Mouse (Mus musculus) MEL (cell line): ENCODE results near the gene Mrpl51. TPM values are rescaled to one million over a fixed set of nuclear protein-coding genes. Genes with fewer than 3 reads are reported as not detected.

Source experiments
- DNase-seq: peaks from one replicate; pipeline ENCODE4 v3.0.0; 2011; ENCODE audit warnings: low read depth, low spot score
- H3K27ac ChIP-seq: 2 replicates; pipeline ENCODE4 v1.5.1; 2012; ENCODE audit warnings: low read depth, mild to moderate bottlenecking, control low read depth, low read length, moderate library complexity; ENCODE audit not compliant: control insufficient read depth
- H3K27me3 ChIP-seq, 2 experiments: fragments of 150-350 bp in 1 of 2; sonication (generic) in 1 of 2; 2 replicates each; pipeline ENCODE4 v1.6.1; 2012; ENCODE audit warnings: low read length in 2 of 2, mild to moderate bottlenecking in 2 of 2, improper control_type of control experiment in 1 of 2, moderate library complexity in 1 of 2; ENCODE audit not compliant: insufficient read depth in 2 of 2, control insufficient read depth in 1 of 2
- H3K36me3 ChIP-seq, 2 experiments: 2 replicates each; pipeline ENCODE4 v1.6.1; 2012 to 2014; ENCODE audit warnings: low read length in 2 of 2, improper control_type of control experiment in 1 of 2, inconsistent platforms in 1 of 2, mild to moderate bottlenecking in 1 of 2; ENCODE audit not compliant: insufficient read depth in 2 of 2, control insufficient read depth in 1 of 2
- H3K4me1 ChIP-seq, 2 experiments: fragments of 150-350 bp in 1 of 2; sonication (generic) in 1 of 2; 2 replicates each; pipeline ENCODE4 v1.6.1; 2012; ENCODE audit warnings: low read length in 2 of 2, improper control_type of control experiment in 1 of 2, mild to moderate bottlenecking in 1 of 2; ENCODE audit not compliant: insufficient read depth in 2 of 2, control insufficient read depth in 1 of 2
- H3K4me3 ChIP-seq, 2 experiments: fragments of 150-350 bp in 1 of 2; sonication (generic) in 1 of 2; 2 replicates each; pipeline ENCODE4 v1.5.1; 2012; ENCODE audit warnings: low read depth in 2 of 2, low read length in 2 of 2, mild to moderate bottlenecking in 2 of 2, moderate library complexity in 2 of 2, control low read depth in 1 of 2, improper control_type of control experiment in 1 of 2; ENCODE audit not compliant: control insufficient read depth in 1 of 2, insufficient read depth in 1 of 2
- H3K79me2 ChIP-seq: 2 replicates; pipeline ENCODE4 v1.6.1; 2012; ENCODE audit warnings: mild to moderate bottlenecking, low read length, moderate library complexity; ENCODE audit not compliant: control insufficient read depth, poor library complexity, insufficient read depth
- H3K9ac ChIP-seq: 2 replicates; pipeline ENCODE4 v1.6.1; 2012; ENCODE audit warnings: low read depth, mild to moderate bottlenecking, control low read depth, low read length, moderate library complexity; ENCODE audit not compliant: control insufficient read depth, poor library complexity, severe bottlenecking
- H3K9me3 ChIP-seq: fragments of 150-350 bp; sonication (generic); replicated peaks from 2 replicates; pipeline ENCODE4 v1.6.1; 2012; ENCODE audit warnings: mild to moderate bottlenecking, low read length, improper control_type of control experiment, moderate library complexity; ENCODE audit not compliant: insufficient read depth
- BHLHE40 ChIP-seq: IDR thresholded peaks from 2 replicates; pipeline ENCODE4 v1.6.1; 2012; ENCODE audit warnings: low read depth, mild to moderate bottlenecking, inconsistent platforms, low read length, improper control_type of control experiment, borderline replicate concordance
- CTCF ChIP-seq, 3 experiments: IDR thresholded peaks in 2 of 3; conservative IDR thresholded peaks in 1 of 3; 2 replicates each; pipeline ENCODE4 v1.5.1; 2011 to 2012; ENCODE audit warnings: low read length in 3 of 3, low read depth in 2 of 3, mild to moderate bottlenecking in 2 of 3, improper control_type of control experiment in 1 of 3, inconsistent platforms in 1 of 3, mixed read lengths in 1 of 3, moderate library complexity in 1 of 3; ENCODE audit not compliant: control insufficient read depth in 1 of 3, insufficient read depth in 1 of 3, poor library complexity in 1 of 3, severe bottlenecking in 1 of 3
- E2F4 ChIP-seq: IDR thresholded peaks from 2 replicates; pipeline ENCODE4 v1.6.1; 2011; ENCODE audit warnings: low read depth, low read length, improper control_type of control experiment, borderline replicate concordance
- EP300 ChIP-seq, 2 experiments: IDR thresholded peaks; 2 replicates each; pipeline ENCODE4 v1.6.1; 2011; ENCODE audit warnings: improper control_type of control experiment in 2 of 2, low read length in 2 of 2, low read depth in 1 of 2, mild to moderate bottlenecking in 1 of 2
- ETS1 ChIP-seq: IDR thresholded peaks from 2 replicates; pipeline ENCODE4 v1.6.1; 2012; ENCODE audit warnings: low read depth, mild to moderate bottlenecking, inconsistent platforms, low read length, improper control_type of control experiment, moderate library complexity
- GABPA ChIP-seq: IDR thresholded peaks from 2 replicates; pipeline ENCODE4 v1.6.1; 2012; ENCODE audit warnings: low read depth, mild to moderate bottlenecking, inconsistent platforms, low read length, improper control_type of control experiment, moderate library complexity
- HCFC1 ChIP-seq: IDR thresholded peaks from 2 replicates; pipeline ENCODE4 v1.6.1; 2012; ENCODE audit warnings: low read depth, mild to moderate bottlenecking, inconsistent platforms, low read length, improper control_type of control experiment, moderate library complexity
- JUND ChIP-seq: IDR thresholded peaks from 2 replicates; pipeline ENCODE4 v1.6.1; 2011; ENCODE audit warnings: low read depth, mild to moderate bottlenecking, improper control_type of control experiment, low read length
- KAT2A ChIP-seq: conservative IDR thresholded peaks from 2 replicates; pipeline ENCODE4 v1.6.1; 2012; ENCODE audit warnings: low read depth, low read length, improper control_type of control experiment, inconsistent platforms
- MAFK ChIP-seq: IDR thresholded peaks from 2 replicates; pipeline ENCODE4 v1.6.1; 2011; ENCODE audit warnings: low read depth, mild to moderate bottlenecking, low read length, improper control_type of control experiment, borderline replicate concordance
- MAX ChIP-seq: IDR thresholded peaks from 2 replicates; pipeline ENCODE4 v1.6.1; 2011; ENCODE audit warnings: low read length, improper control_type of control experiment
- MEF2A ChIP-seq: IDR thresholded peaks from 2 replicates; pipeline ENCODE4 v1.6.1; 2014; ENCODE audit warnings: low read depth, mild to moderate bottlenecking, inconsistent platforms, low read length, improper control_type of control experiment; ENCODE audit not compliant: poor library complexity, insufficient replicate concordance, severe bottlenecking; ENCODE audit errors: extremely low read depth
- MXI1 ChIP-seq: IDR thresholded peaks from 2 replicates; pipeline ENCODE4 v1.6.1; 2011; ENCODE audit warnings: mild to moderate bottlenecking, low read depth, low read length, improper control_type of control experiment
- MYB ChIP-seq: IDR thresholded peaks from 2 replicates; pipeline ENCODE4 v1.6.1; 2011; ENCODE audit warnings: mild to moderate bottlenecking, low read depth, low read length, improper control_type of control experiment
- NELFE ChIP-seq: IDR thresholded peaks from 2 replicates; pipeline ENCODE4 v1.6.1; 2011; ENCODE audit warnings: low read depth, low read length, improper control_type of control experiment
- RAD21 ChIP-seq: IDR thresholded peaks from 2 replicates; pipeline ENCODE4 v1.6.1; 2011; ENCODE audit warnings: mild to moderate bottlenecking, low read depth, low read length, improper control_type of control experiment
- RCOR1 ChIP-seq: IDR thresholded peaks from 2 replicates; pipeline ENCODE4 v1.6.1; 2012; ENCODE audit warnings: low read depth, mild to moderate bottlenecking, inconsistent platforms, low read length, improper control_type of control experiment
- SIN3A ChIP-seq: IDR thresholded peaks from 2 replicates; pipeline ENCODE4 v1.6.1; 2012; ENCODE audit warnings: low read length, improper control_type of control experiment, inconsistent platforms
- SMC3 ChIP-seq: IDR thresholded peaks from 2 replicates; pipeline ENCODE4 v1.6.1; 2011; ENCODE audit warnings: low read depth, low read length, improper control_type of control experiment
- TBP ChIP-seq: IDR thresholded peaks from 2 replicates; pipeline ENCODE4 v1.8.0; 2011; ENCODE audit warnings: low read depth, low read length, improper control_type of control experiment
- UBTF ChIP-seq: IDR thresholded peaks from 2 replicates; pipeline ENCODE4 v1.6.1; 2012; ENCODE audit warnings: low read depth, mild to moderate bottlenecking, inconsistent platforms, low read length, improper control_type of control experiment, moderate library complexity, borderline replicate concordance; ENCODE audit not compliant: insufficient read depth
- USF1 ChIP-seq: IDR thresholded peaks from 2 replicates; pipeline ENCODE4 v1.6.1; 2014; ENCODE audit warnings: low read depth, mild to moderate bottlenecking, inconsistent platforms, low read length, improper control_type of control experiment, moderate library complexity
- USF2 ChIP-seq, 2 experiments: IDR thresholded peaks; 2 replicates each; pipeline ENCODE4 v1.6.1; 2011 to 2012; ENCODE audit warnings: improper control_type of control experiment in 2 of 2, low read length in 2 of 2, borderline replicate concordance in 1 of 2, inconsistent platforms in 1 of 2, low read depth in 1 of 2, mild to moderate bottlenecking in 1 of 2; ENCODE audit not compliant: insufficient read depth in 1 of 2
- ZC3H11A ChIP-seq: IDR thresholded peaks from 2 replicates; pipeline ENCODE4 v1.6.1; 2012; ENCODE audit warnings: low read depth, mild to moderate bottlenecking, inconsistent platforms, low read length, improper control_type of control experiment
- ZKSCAN1 ChIP-seq: IDR thresholded peaks from 2 replicates; pipeline ENCODE4 v1.6.1; 2012; ENCODE audit warnings: low read depth, mild to moderate bottlenecking, inconsistent platforms, low read length, improper control_type of control experiment, moderate library complexity
- ZMIZ1 ChIP-seq: IDR thresholded peaks from 2 replicates; pipeline ENCODE4 v1.6.1; 2012; ENCODE audit warnings: low read depth, mild to moderate bottlenecking, inconsistent platforms, low read length, improper control_type of control experiment, moderate library complexity
- ZNF384 ChIP-seq: IDR thresholded peaks from 2 replicates; pipeline ENCODE4 v1.6.1; 2012; ENCODE audit warnings: low read depth, mild to moderate bottlenecking, inconsistent platforms, low read length, improper control_type of control experiment
- polyA plus RNA-seq, 2 experiments: library from polyadenylated mRNA; stranded (reverse) in 1 of 2; unstranded in 1 of 2; fragments of >175 nt in 1 of 2; fragments of >200 nt in 1 of 2; gene quantifications; 2 replicates each; pipeline versions ENCODE4 v1.2.1 to v1.2.4; 2012; ENCODE audit warnings: low replicate concordance in 2 of 2, low read depth in 1 of 2; ENCODE audit not compliant: insufficient read length in 2 of 2, insufficient read depth in 1 of 2, missing spikeins in 1 of 2
- total RNA-seq: library from RNA; depleted of rRNA; stranded (reverse); fragments of 300-350 nt; gene quantifications from 2 replicates; pipeline ENCODE4 v1.2.3, GENCODE M21; 2012

The Mrpl51 gene
- total and polyA plus RNA-seq, 3 experiments = 251 to 286 TPM; not detected in 1

- TF ChIP-seq MAX = no peak
- Histone ChIP-seq H3K79me2 (no peaks in the 10 kb centered on the region; the same call in 1 of the 2 replicates), H3K36me3 (peaks cover 0 to 12% of the 10 kb centered on the region in 2 experiments; a peak in 2 of 4 replicates), H3K27ac (no peak overlapping the region), H3K9ac (no peak overlapping the region), H3K9me3 (no peaks in the 10 kb centered on the region), H3K4me1 (peaks cover 7 to 11% of the 10 kb centered on the region in 2 experiments), H3K27me3 (peaks cover 0 to 6% of the 10 kb centered on the region in 2 experiments; a peak in 1 of 4 replicates), H3K4me3 (no peak overlapping the region)
- DNase-seq = no peak
Observed at GRCm38 (mm10) chr6:125216898-125217297, 25.3 kb downstream of the Mrpl51 start.

DNA sequence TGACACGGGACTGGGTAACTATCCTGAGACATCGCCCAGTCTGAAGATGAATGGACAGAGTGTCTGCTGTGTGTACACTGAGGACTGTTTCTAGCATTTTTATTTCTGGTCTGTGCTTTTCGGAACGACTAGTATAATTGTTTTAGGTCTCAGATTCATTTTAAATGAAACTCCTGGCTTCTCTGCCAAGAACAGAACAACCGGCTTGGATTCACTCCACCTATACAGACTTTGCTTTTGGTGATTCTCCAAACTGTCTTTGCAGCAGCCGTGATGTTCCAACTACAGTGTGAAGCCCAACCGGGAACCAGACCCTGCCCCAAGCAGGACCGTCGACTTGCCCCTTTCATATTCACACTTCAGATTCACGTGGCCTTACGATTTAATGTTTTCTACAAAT lies 26.3 kb downstream of the Mrpl51 start:
- Histone ChIP-seq H3K9ac (no peak overlapping the region), H3K36me3 (peaks cover 0 to 12% of the 10 kb centered on the region in 2 experiments; a peak in 2 of 4 replicates)
- DNase-seq = no peak

DNA sequence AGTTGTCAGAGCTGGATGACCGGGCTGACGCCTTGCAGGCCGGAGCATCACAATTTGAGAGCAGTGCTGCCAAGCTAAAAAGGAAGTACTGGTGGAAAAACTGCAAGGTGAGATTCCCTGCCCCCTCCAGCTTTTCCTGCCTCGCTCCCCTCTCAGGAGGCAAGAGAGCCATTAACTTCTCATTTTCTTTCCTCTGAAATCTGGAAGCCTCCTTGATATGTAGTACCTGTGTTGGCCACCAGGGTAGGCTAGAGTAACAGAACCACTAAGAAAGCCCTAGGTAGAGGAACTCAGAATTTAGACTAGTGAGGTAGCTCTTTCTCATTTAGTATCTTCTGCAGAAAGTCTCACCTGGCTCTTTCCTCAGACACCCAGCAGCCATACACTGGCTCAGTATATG lies 27.4 kb downstream of the Mrpl51 start:
- DNase-seq = peak; percentile 91
- peaks cover 0 to 12% of the 10 kb centered on the region in 2 experiments; a peak in 2 of 4 replicates for H3K36me3 ChIP-seq
- TF ChIP-seq ETS1 = no peak
- TF ChIP-seq RAD21 = peak; percentile 71
- TF ChIP-seq ZC3H11A = peak; percentile 32; the same call in 1 of the 2 replicates
- TF ChIP-seq BHLHE40 = no peak
- TF ChIP-seq TBP = no peak
- TF ChIP-seq ZKSCAN1 = no peak
- TF ChIP-seq E2F4 = no peak
- TF ChIP-seq MAFK = no peak
- no peak for TF ChIP-seq MYB
- no peak for TF ChIP-seq USF1
- peak; percentile 41; the same call in 1 of the 2 replicates for TF ChIP-seq SIN3A
- peak; percentile 78 for TF ChIP-seq SMC3
- peak; percentile 14 to 89 (median 83); a peak in 5 of 6 replicates for TF ChIP-seq CTCF (IDR thresholded peaks at IDR 0.05 in 2 of 3, conservative IDR thresholded peaks at IDR 0.05 in 1 of 3; ENCODE audit: control insufficient read depth in 1 of 3, insufficient read depth in 1 of 3, low read depth in 2 of 3, low read length in 3 of 3, poor library complexity in 1 of 3, severe bottlenecking in 1 of 3)
- no peak for TF ChIP-seq HCFC1
- TF ChIP-seq, all 39 proteins: peak for 5

More for the DNA sequence above, 26.3 kb downstream of the Mrpl51 start:
- peaks cover 7 to 11% of the 10 kb centered on the region in 2 experiments for H3K4me1 ChIP-seq
- TF ChIP-seq USF2 (IDR thresholded peaks at IDR 0.05; ENCODE audit: borderline replicate concordance in 1 of 2, insufficient read depth in 1 of 2, low read depth in 1 of 2, low read length in 2 of 2) (no peak), NELFE (no peak), ZMIZ1 (no peak), KAT2A (no peak), RCOR1 (no peak), MXI1 (no peak), SMC3 (no peak), E2F4 (no peak), ZKSCAN1 (no peak), RAD21 (no peak), UBTF (no peak), GABPA (no peak), MEF2A (no peak), BHLHE40 (no peak), EP300 (IDR thresholded peaks at IDR 0.05; ENCODE audit: low read depth in 1 of 2, low read length in 2 of 2) (no peak), HCFC1 (no peak), JUND (no peak), ZNF384 (no peak)
- H3K79me2 ChIP-seq = no peaks in the 10 kb centered on the region; the same call in 1 of the 2 replicates
- no peaks in the 10 kb centered on the region for H3K9me3 ChIP-seq
- H3K27me3 ChIP-seq = no peaks in the 10 kb centered on the region
- H3K4me3 ChIP-seq = no peak overlapping the region
- no peak overlapping the region for H3K27ac ChIP-seq

More for the DNA sequence above, 27.4 kb downstream of the Mrpl51 start:
- H3K9me3 ChIP-seq = no peaks in the 10 kb centered on the region
- no peak overlapping the region for H3K27ac ChIP-seq
- no peak overlapping the region for H3K4me3 ChIP-seq
- H3K9ac ChIP-seq = peak overlapping the region; percentile 8; the same call in 1 of the 2 replicates
- H3K79me2 ChIP-seq = no peaks in the 10 kb centered on the region; the same call in 1 of the 2 replicates
- H3K27me3 ChIP-seq = no peaks in the 10 kb centered on the region
- peaks cover 7 to 11% of the 10 kb centered on the region in 2 experiments for H3K4me1 ChIP-seq
